Mouse (Mus musculus) G1E (cell line): ENCODE data around the gene Cstf2. TPM values are rescaled to one million over a fixed set of nuclear protein-coding genes. Genes with fewer than 3 reads are reported as not detected.

Experiments
- ATAC-seq: 2 replicates; pipeline ENCODE4 v1.8.0; 2016; ENCODE audit warnings: mild to moderate bottlenecking; ENCODE audit not compliant: insufficient number of reproducible peaks, poor library complexity, low FRiP score, severe bottlenecking; ENCODE audit errors: extremely low read depth
- DNase-seq: peaks from one replicate; pipeline ENCODE4 v3.0.0; 2012; ENCODE audit warnings: low spot score
- H3K27me3 ChIP-seq: 2 replicates; pipeline ENCODE4 v1.6.1; 2012; ENCODE audit warnings: mild to moderate bottlenecking, low read length, inconsistent platforms; ENCODE audit not compliant: insufficient read depth
- H3K36me3 ChIP-seq: replicated peaks from 2 replicates; pipeline ENCODE3; 2012; ENCODE audit warnings: mild to moderate bottlenecking, inconsistent platforms
- H3K4me1 ChIP-seq: 2 replicates; pipeline ENCODE4 v1.6.1; 2012; ENCODE audit warnings: low read depth, low read length, inconsistent platforms, mixed read lengths; ENCODE audit not compliant: insufficient read depth
- H3K4me3 ChIP-seq: 2 replicates; pipeline ENCODE4 v1.5.1; 2012; ENCODE audit warnings: low read depth, mild to moderate bottlenecking, inconsistent platforms, low read length, moderate library complexity, mixed read lengths
- H3K9me3 ChIP-seq: replicated peaks from 2 replicates; pipeline ENCODE4 v1.6.1; 2012; ENCODE audit warnings: inconsistent platforms
- CTCF ChIP-seq: IDR thresholded peaks from 2 replicates; pipeline ENCODE4 v1.5.1; 2012; ENCODE audit warnings: low read depth, low read length, inconsistent platforms, mixed read lengths
- GATA1 ChIP-seq: IDR thresholded peaks from 2 replicates; pipeline ENCODE4 v1.6.1; 2012; ENCODE audit warnings: borderline replicate concordance, low read length, inconsistent platforms, mixed read lengths
- GATA2 ChIP-seq: IDR thresholded peaks from 2 replicates; pipeline ENCODE4 v1.6.1; 2012; ENCODE audit warnings: low read depth, low read length, inconsistent platforms, borderline replicate concordance
- POLR2AphosphoS5 ChIP-seq: IDR thresholded peaks from 2 replicates; pipeline ENCODE4 v1.6.1; 2012; ENCODE audit warnings: low read depth, low read length, inconsistent platforms; ENCODE audit not compliant: insufficient replicate concordance
- TAL1 ChIP-seq: conservative IDR thresholded peaks from 2 replicates; pipeline ENCODE4 v1.6.1; 2012; ENCODE audit warnings: low read depth, low read length, inconsistent platforms, mixed read lengths
- polyA plus RNA-seq: library from polyadenylated mRNA; stranded (reverse); fragments of >175 nt; gene quantifications from 2 replicates; pipeline ENCODE4 v1.2.3, GENCODE M21; 2012
- total RNA-seq, 2 experiments: library from RNA; stranded (forward) in 1 of 2; stranded (reverse) in 1 of 2; fragments of 200-1000 nt in 1 of 2; fragments of >200 nt in 1 of 2; fragmentation: Nextera tagmentation in 1 of 2; gene quantifications; 2 replicates each; pipeline ENCODE4 v1.2.3; 2014 to 2017

The Cstf2 gene
- total RNA-seq (2014; fragmentation: Nextera tagmentation) (83.9 and 105 TPM in 2 replicates), total RNA-seq (2017) (81.0 and 104 TPM in 2 replicates), polyA plus RNA-seq (37.6 and 69.7 TPM in 2 replicates)

GRCm38 (mm10) chrX:134058987-134059712 is at the start of gene Cstf2:
Cstf2 (plus strand) TSS chrX:134059187.
- Histone ChIP-seq H3K4me1 (peaks cover 7% of the 10 kb centered on the region), H3K36me3 (peaks cover 30% of the 10 kb centered on the region), H3K27me3 (no peaks in the 10 kb centered on the region), H3K4me3 (peak within 1 kb of the TSS; percentile 79), H3K9me3 (no peaks in the 10 kb centered on the region)
- no peak for TF ChIP-seq POLR2AphosphoS5
- TF ChIP-seq GATA2, result no peak
- TF ChIP-seq GATA1, result no peak
- TF ChIP-seq CTCF, result no peak
- TF ChIP-seq TAL1, result no peak
- peak; percentile 67 for DNase-seq
- peak; percentile 84 for ATAC-seq

GRCm38 (mm10) chrX:134019005-134019404 is 40.0 kb upstream of the Cstf2 start:
- H3K9me3 ChIP-seq, result no peaks in the 10 kb centered on the region
- no peaks in the 10 kb centered on the region for H3K36me3 ChIP-seq
- TF ChIP-seq GATA1 (no peak), GATA2 (no peak), TAL1 (no peak), CTCF (peak; percentile 61; the same call in 1 of the 2 replicates), POLR2AphosphoS5 (no peak)
- ATAC-seq, result no peak
- H3K4me1 ChIP-seq, result no peaks in the 10 kb centered on the region
- peak; percentile 1 for DNase-seq
- H3K27me3 ChIP-seq, result no peaks in the 10 kb centered on the region
- H3K4me3 ChIP-seq, result no peak overlapping the region

- H3K36me3 ChIP-seq, result no peaks in the 10 kb centered on the region
- H3K9me3 ChIP-seq, result no peaks in the 10 kb centered on the region
- DNase-seq (no peak), ATAC-seq (no peak)
- H3K27me3 ChIP-seq, result no peaks in the 10 kb centered on the region
- H3K4me3 ChIP-seq, result no peak overlapping the region
- TF ChIP-seq GATA1 (no peak), TAL1 (no peak), POLR2AphosphoS5 (no peak), GATA2 (no peak), CTCF (no peak)
- H3K4me1 ChIP-seq, result no peaks in the 10 kb centered on the region
These were observed 38.3 kb upstream of the Cstf2 start for GRCm38 (mm10) chrX:134020664-134021063.

DNA sequence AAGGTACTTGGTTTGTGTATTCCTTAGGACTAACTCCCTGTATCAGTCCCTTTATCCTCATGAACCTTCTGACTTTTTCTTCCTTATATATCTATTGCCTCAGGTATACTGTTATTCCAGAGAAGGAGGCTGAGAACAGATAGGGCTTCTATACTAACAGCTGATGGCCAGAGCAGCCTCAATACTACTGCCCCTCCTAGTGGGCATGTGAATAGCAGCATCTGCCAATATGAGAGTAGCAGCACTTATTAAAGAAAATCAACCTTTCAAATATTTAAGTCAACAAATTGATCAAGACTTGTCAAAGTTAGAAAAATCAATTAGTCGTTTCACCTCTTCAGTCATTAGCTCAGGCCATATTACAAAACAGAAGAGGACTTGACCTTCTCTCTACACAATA is 10.0 kb upstream of the Cstf2 start:
- ATAC-seq (no peak), DNase-seq (no peak)
- H3K36me3 ChIP-seq, result no peaks in the 10 kb centered on the region
- no peaks in the 10 kb centered on the region for H3K4me1 ChIP-seq
- H3K9me3 ChIP-seq, result no peaks in the 10 kb centered on the region
- peaks cover 6% of the 10 kb centered on the region for H3K27me3 ChIP-seq
- no peak overlapping the region for H3K4me3 ChIP-seq
- no peak for TF ChIP-seq TAL1

- TF ChIP-seq TAL1 (no peak), POLR2AphosphoS5 (no peak), CTCF (no peak)
- Histone ChIP-seq H3K27me3 (peaks cover 7% of the 10 kb centered on the region; the same call in 1 of the 2 replicates), H3K4me3 (no peak overlapping the region), H3K9me3 (no peaks in the 10 kb centered on the region), H3K4me1 (peaks cover 7% of the 10 kb centered on the region), H3K36me3 (peaks cover 13% of the 10 kb centered on the region)
- DNase-seq (no peak), ATAC-seq (no peak)
These were observed 2.1 kb upstream of the Cstf2 start for GRCm38 (mm10) chrX:134056897-134057296.

- no peaks in the 10 kb centered on the region for H3K9me3 ChIP-seq
- no peak for DNase-seq
- H3K4me1 ChIP-seq, result peaks cover 7% of the 10 kb centered on the region
- peaks cover 7% of the 10 kb centered on the region; the same call in 1 of the 2 replicates for H3K27me3 ChIP-seq
- peak overlapping the region; percentile 79; the same call in 1 of the 2 replicates for H3K4me3 ChIP-seq
- TF ChIP-seq GATA1, result no peak
- TF ChIP-seq TAL1, result no peak
- no peak for TF ChIP-seq CTCF
- no peak for TF ChIP-seq GATA2
- TF ChIP-seq POLR2AphosphoS5, result no peak
- no peak for ATAC-seq
- peaks cover 25% of the 10 kb centered on the region for H3K36me3 ChIP-seq
These were observed 729 bp upstream of the Cstf2 start for GRCm38 (mm10) chrX:134058040-134058875.
